Mouse (Mus musculus): ENCODE data around the gene Magea2. TPM values are rescaled to one million over a fixed set of nuclear protein-coding genes. Genes with fewer than 3 reads are reported as not detected.
A peak's percentile ranks its signal among the peaks of the same experiment; 100 is the strongest.
"Not testable (repeated sequence)": the region's sequence is repeated elsewhere in the genome, so short reads cannot be mapped to it uniquely, and the experiment has no call there.

Gene Magea2
- not detected for total RNA-seq (2021)
- long read RNA-seq, experiment 1, result 0 reads
- long read RNA-seq, experiment 2, result 0 reads

GRCm38 (mm10) chrX:155093566-155093965, at the start of gene Magea2:
Magea2 (minus strand) TSS chrX:155093666.
- DNase-seq, result not testable (repeated sequence)

GRCm38 (mm10) chrX:155128312-155128711, 34.8 kb upstream of the Magea2 start, which contains the start of gene Cldn34b2:
Cldn34b2 (minus strand) TSS chrX:155128412.
- not testable (repeated sequence) for DNase-seq

GRCm38 (mm10) chrX:155098024-155098423, 4.6 kb upstream of the Magea2 start:
- peak; percentile 9 for DNase-seq

DNA sequence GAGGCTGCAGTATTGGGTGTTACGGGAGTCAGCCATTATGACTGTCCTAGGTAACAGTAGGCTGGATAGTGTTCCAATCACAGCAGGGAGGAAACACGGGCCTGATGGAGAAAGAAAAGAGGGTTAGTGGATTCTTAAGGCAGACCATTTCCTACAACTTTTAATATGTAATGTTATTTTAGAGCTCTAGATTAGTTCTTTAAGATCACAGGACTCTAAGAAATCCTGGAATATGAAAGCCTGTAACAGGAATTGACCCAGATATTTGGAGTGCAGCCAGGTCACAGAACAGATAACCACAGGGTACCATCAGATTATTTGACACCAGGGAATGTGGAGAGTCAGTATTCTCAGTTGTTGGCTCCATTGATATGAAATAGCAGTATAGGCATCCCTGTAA, 3.8 kb downstream of the Magea2 start, which contains the start of gene Magea1:
TSS of gene Magea1 (minus strand) at position 101 of the 400 bp plus-strand sequence.
- DNase-seq, result not testable (repeated sequence)

GRCm38 (mm10) chrX:155063045-155063444, 30.4 kb downstream of the Magea2 start, which contains the start of gene Magea5:
Magea5 (minus strand) TSS chrX:155063145.
- DNase-seq, result not testable (repeated sequence)

- not testable (repeated sequence) for DNase-seq
These were observed 97.7 kb downstream of the Magea2 start, which contains the start of gene Magea8 for GRCm38 (mm10) chrX:154995750-154996149. Magea8 (minus strand) TSS chrX:154995850.

Other genes with a start within 250 kb of the Magea2 start
- not detected for gene Cldn34b1, start 203.4 kb downstream of the Magea2 start, total RNA-seq (2021)
- not detected for gene Magea6, start 157.7 kb downstream of the Magea2 start, total RNA-seq (2021)
- gene Magea3, start 144.2 kb downstream of the Magea2 start, total RNA-seq (2021), result not detected
- gene Magea8, start 97.8 kb downstream of the Magea2 start, total RNA-seq (2021), result not detected
- gene Magea5, start 30.5 kb downstream of the Magea2 start, total RNA-seq (2021), result not detected
- not detected for gene Magea1, start 3.9 kb downstream of the Magea2 start, total RNA-seq (2021)
- gene Cldn34b2, start 34.7 kb upstream of the Magea2 start, total RNA-seq (2021), result not detected
- 100 to 1,000 TPM; 121 to 129 TPM for gene Sat1, start 122.8 kb upstream of the Magea2 start, total RNA-seq (2021)
- 10 to 100 TPM; 49.6 to 50.1 TPM for gene Acot9, start 168.8 kb upstream of the Magea2 start, total RNA-seq (2021)
- 100 to 1,000 TPM in 1 of 2 experiments, 10 to 100 TPM in 1; 80.1 to 104 TPM for gene Prdx4, start 247.1 kb upstream of the Magea2 start, total RNA-seq (2021)

Measured in adrenal gland, postnatal 10 days (tissue).